Mouse (Mus musculus) MEL (cell line): ENCODE results near the gene Sec1. TPM values are rescaled to one million over a fixed set of nuclear protein-coding genes. Genes with fewer than 3 reads are reported as not detected.

ENCODE experiments used
- DNase-seq: peaks from one replicate; pipeline ENCODE4 v3.0.0; 2011; ENCODE audit warnings: low read depth, low spot score
- H3K27ac ChIP-seq: 2 replicates; pipeline ENCODE4 v1.5.1; 2012; ENCODE audit warnings: low read depth, mild to moderate bottlenecking, control low read depth, low read length, moderate library complexity; ENCODE audit not compliant: control insufficient read depth
- H3K27me3 ChIP-seq, 2 experiments: fragments of 150-350 bp in 1 of 2; sonication (generic) in 1 of 2; 2 replicates each; pipeline ENCODE4 v1.6.1; 2012; ENCODE audit warnings: low read length in 2 of 2, mild to moderate bottlenecking in 2 of 2, improper control_type of control experiment in 1 of 2, moderate library complexity in 1 of 2; ENCODE audit not compliant: insufficient read depth in 2 of 2, control insufficient read depth in 1 of 2
- H3K36me3 ChIP-seq, 2 experiments: 2 replicates each; pipeline ENCODE4 v1.6.1; 2012 to 2014; ENCODE audit warnings: low read length in 2 of 2, improper control_type of control experiment in 1 of 2, inconsistent platforms in 1 of 2, mild to moderate bottlenecking in 1 of 2; ENCODE audit not compliant: insufficient read depth in 2 of 2, control insufficient read depth in 1 of 2
- H3K4me1 ChIP-seq, 2 experiments: fragments of 150-350 bp in 1 of 2; sonication (generic) in 1 of 2; 2 replicates each; pipeline ENCODE4 v1.6.1; 2012; ENCODE audit warnings: low read length in 2 of 2, improper control_type of control experiment in 1 of 2, mild to moderate bottlenecking in 1 of 2; ENCODE audit not compliant: insufficient read depth in 2 of 2, control insufficient read depth in 1 of 2
- H3K4me3 ChIP-seq, 2 experiments: fragments of 150-350 bp in 1 of 2; sonication (generic) in 1 of 2; 2 replicates each; pipeline ENCODE4 v1.5.1; 2012; ENCODE audit warnings: low read depth in 2 of 2, low read length in 2 of 2, mild to moderate bottlenecking in 2 of 2, moderate library complexity in 2 of 2, control low read depth in 1 of 2, improper control_type of control experiment in 1 of 2; ENCODE audit not compliant: control insufficient read depth in 1 of 2, insufficient read depth in 1 of 2
- H3K79me2 ChIP-seq: 2 replicates; pipeline ENCODE4 v1.6.1; 2012; ENCODE audit warnings: mild to moderate bottlenecking, low read length, moderate library complexity; ENCODE audit not compliant: control insufficient read depth, poor library complexity, insufficient read depth
- H3K9ac ChIP-seq: 2 replicates; pipeline ENCODE4 v1.6.1; 2012; ENCODE audit warnings: low read depth, mild to moderate bottlenecking, control low read depth, low read length, moderate library complexity; ENCODE audit not compliant: control insufficient read depth, poor library complexity, severe bottlenecking
- H3K9me3 ChIP-seq: fragments of 150-350 bp; sonication (generic); replicated peaks from 2 replicates; pipeline ENCODE4 v1.6.1; 2012; ENCODE audit warnings: mild to moderate bottlenecking, low read length, improper control_type of control experiment, moderate library complexity; ENCODE audit not compliant: insufficient read depth
- CTCF ChIP-seq, 3 experiments: IDR thresholded peaks in 2 of 3; conservative IDR thresholded peaks in 1 of 3; 2 replicates each; pipeline ENCODE4 v1.5.1; 2011 to 2012; ENCODE audit warnings: low read length in 3 of 3, low read depth in 2 of 3, mild to moderate bottlenecking in 2 of 3, improper control_type of control experiment in 1 of 3, inconsistent platforms in 1 of 3, mixed read lengths in 1 of 3, moderate library complexity in 1 of 3; ENCODE audit not compliant: control insufficient read depth in 1 of 3, insufficient read depth in 1 of 3, poor library complexity in 1 of 3, severe bottlenecking in 1 of 3
- ELF1 ChIP-seq: IDR thresholded peaks from 2 replicates; pipeline ENCODE4 v1.6.1; 2014; ENCODE audit warnings: low read depth, mild to moderate bottlenecking, inconsistent platforms, low read length, improper control_type of control experiment, moderate library complexity
- EP300 ChIP-seq, 2 experiments: IDR thresholded peaks; 2 replicates each; pipeline ENCODE4 v1.6.1; 2011; ENCODE audit warnings: improper control_type of control experiment in 2 of 2, low read length in 2 of 2, low read depth in 1 of 2, mild to moderate bottlenecking in 1 of 2
- ETS1 ChIP-seq: IDR thresholded peaks from 2 replicates; pipeline ENCODE4 v1.6.1; 2012; ENCODE audit warnings: low read depth, mild to moderate bottlenecking, inconsistent platforms, low read length, improper control_type of control experiment, moderate library complexity
- GABPA ChIP-seq: IDR thresholded peaks from 2 replicates; pipeline ENCODE4 v1.6.1; 2012; ENCODE audit warnings: low read depth, mild to moderate bottlenecking, inconsistent platforms, low read length, improper control_type of control experiment, moderate library complexity
- MAZ ChIP-seq: IDR thresholded peaks from 2 replicates; pipeline ENCODE4 v1.6.1; 2012; ENCODE audit warnings: low read depth, mild to moderate bottlenecking, inconsistent platforms, low read length, improper control_type of control experiment
- MXI1 ChIP-seq: IDR thresholded peaks from 2 replicates; pipeline ENCODE4 v1.6.1; 2011; ENCODE audit warnings: mild to moderate bottlenecking, low read depth, low read length, improper control_type of control experiment
- NRF1 ChIP-seq: IDR thresholded peaks from 2 replicates; pipeline ENCODE4 v1.6.1; 2014; ENCODE audit warnings: low read depth, mild to moderate bottlenecking, inconsistent platforms, low read length, improper control_type of control experiment, moderate library complexity; ENCODE audit not compliant: poor library complexity, insufficient read depth, severe bottlenecking
- POLR2A ChIP-seq, 2 experiments: IDR thresholded peaks; 2 replicates each; pipeline ENCODE4 v1.6.1; 2011 to 2012; ENCODE audit warnings: low read length in 2 of 2, mild to moderate bottlenecking in 2 of 2, control low read depth in 1 of 2, improper control_type of control experiment in 1 of 2, low read depth in 1 of 2, moderate library complexity in 1 of 2; ENCODE audit not compliant: control insufficient read depth in 1 of 2, insufficient read depth in 1 of 2, poor library complexity in 1 of 2
- POLR2AphosphoS2 ChIP-seq: IDR thresholded peaks from 2 replicates; pipeline ENCODE4 v1.6.1; 2011; ENCODE audit warnings: low read length, improper control_type of control experiment
- POLR2AphosphoS5 ChIP-seq: IDR thresholded peaks from 2 replicates; pipeline ENCODE4 v1.6.1; 2012; ENCODE audit warnings: low read depth, borderline replicate concordance, mild to moderate bottlenecking, inconsistent platforms, low read length, moderate library complexity, mixed read lengths
- RCOR1 ChIP-seq: IDR thresholded peaks from 2 replicates; pipeline ENCODE4 v1.6.1; 2012; ENCODE audit warnings: low read depth, mild to moderate bottlenecking, inconsistent platforms, low read length, improper control_type of control experiment
- SMC3 ChIP-seq: IDR thresholded peaks from 2 replicates; pipeline ENCODE4 v1.6.1; 2011; ENCODE audit warnings: low read depth, low read length, improper control_type of control experiment
- polyA plus RNA-seq, 2 experiments: library from polyadenylated mRNA; stranded (reverse) in 1 of 2; unstranded in 1 of 2; fragments of >175 nt in 1 of 2; fragments of >200 nt in 1 of 2; gene quantifications; 2 replicates each; pipeline versions ENCODE4 v1.2.1 to v1.2.4; 2012; ENCODE audit warnings: low replicate concordance in 2 of 2, low read depth in 1 of 2; ENCODE audit not compliant: insufficient read length in 2 of 2, insufficient read depth in 1 of 2, missing spikeins in 1 of 2
- total RNA-seq: library from RNA; depleted of rRNA; stranded (reverse); fragments of 300-350 nt; gene quantifications from 2 replicates; pipeline ENCODE4 v1.2.3, GENCODE M21; 2012

The Sec1 gene
- total and polyA plus RNA-seq, 3 experiments, result not detected

GRCm38 (mm10) chr7:45709677-45710355 is 15.6 kb upstream of the Sec1 start:
- H3K36me3 ChIP-seq, result peaks cover 0 to 5% of the 10 kb centered on the region in 2 experiments; a peak in 2 of 4 replicates
- no peaks in the 10 kb centered on the region for H3K9me3 ChIP-seq
- no peak overlapping the region for H3K4me3 ChIP-seq

GRCm38 (mm10) chr7:45709036-45709435 is 14.8 kb upstream of the Sec1 start:
- no peaks in the 10 kb centered on the region for H3K9me3 ChIP-seq
- no peak overlapping the region; the same call in 1 of the 2 replicates for H3K9ac ChIP-seq
- DNase-seq, result peak; percentile 37
- H3K36me3 ChIP-seq, result peaks cover 0 to 5% of the 10 kb centered on the region in 2 experiments; a peak in 2 of 4 replicates
- TF ChIP-seq ETS1 (no peak), NRF1 (no peak), MAZ (no peak), ELF1 (no peak), GABPA (no peak), CTCF (IDR thresholded peaks at IDR 0.05 in 2 of 3, conservative IDR thresholded peaks at IDR 0.05 in 1 of 3; ENCODE audit: control insufficient read depth in 1 of 3, insufficient read depth in 1 of 3, low read depth in 2 of 3, low read length in 3 of 3, poor library complexity in 1 of 3, severe bottlenecking in 1 of 3) (no peak), RCOR1 (no peak), SMC3 (no peak)
- no peak overlapping the region for H3K27ac ChIP-seq
- no peak overlapping the region for H3K4me3 ChIP-seq
- H3K27me3 ChIP-seq, result no peaks in the 10 kb centered on the region
- H3K79me2 ChIP-seq, result peaks cover 7% of the 10 kb centered on the region
- H3K4me1 ChIP-seq, result peaks cover 0 to 12% of the 10 kb centered on the region in 2 experiments; a peak in 1 of 4 replicates

More at GRCm38 (mm10) chr7:45709677-45710355, 15.6 kb upstream of the Sec1 start:
- DNase-seq, result no peak
- TF ChIP-seq POLR2AphosphoS5 (0 out of 2 replicates have a peak, but pooled peaks have one; percentile 75), MXI1 (no peak), EP300 (IDR thresholded peaks at IDR 0.05; ENCODE audit: low read depth in 1 of 2, low read length in 2 of 2) (no peak), POLR2A (IDR thresholded peaks at IDR 0.05; ENCODE audit: control insufficient read depth in 1 of 2, insufficient read depth in 1 of 2, low read depth in 1 of 2, low read length in 2 of 2, poor library complexity in 1 of 2) (peak; percentile 23 to 34; a peak in 1 of 4 replicates), POLR2AphosphoS2 (peak; percentile 46; the same call in 1 of the 2 replicates)
- no peak overlapping the region for H3K9ac ChIP-seq
- H3K27me3 ChIP-seq, result no peaks in the 10 kb centered on the region
- H3K4me1 ChIP-seq, result peaks cover 0 to 12% of the 10 kb centered on the region in 2 experiments; a peak in 1 of 4 replicates
- H3K27ac ChIP-seq, result no peak overlapping the region
- peaks cover 12% of the 10 kb centered on the region for H3K79me2 ChIP-seq
